Mouse (Mus musculus) thymus, adult 2 months (tissue): ENCODE results near the gene Plcb2. TPM values are rescaled to one million over a fixed set of nuclear protein-coding genes. Genes with fewer than 3 reads are reported as not detected.

Experiments used
- DNase-seq: peaks from one replicate; pipeline ENCODE4 v3.0.0; 2021
- H3K27ac ChIP-seq: fragments of 200-500 bp; 2 replicates; pipeline ENCODE4 v1.5.1; 2012; ENCODE audit warnings: low read length, control low read depth; ENCODE audit not compliant: control insufficient read depth, insufficient read depth
- H3K27me3 ChIP-seq: fragments of 200-500 bp; 2 replicates; pipeline ENCODE4 v1.6.1; 2012; ENCODE audit warnings: mild to moderate bottlenecking, low read length, moderate library complexity, mixed read lengths; ENCODE audit not compliant: control insufficient read depth, insufficient read depth
- H3K36me3 ChIP-seq: fragments of 200-500 bp; 2 replicates; pipeline ENCODE4 v1.6.1; 2012; ENCODE audit warnings: mild to moderate bottlenecking, low read length, moderate library complexity; ENCODE audit not compliant: control insufficient read depth, insufficient read depth
- H3K4me1 ChIP-seq: fragments of 200-500 bp; replicated peaks from 2 replicates; pipeline ENCODE4 v1.6.1; 2012; ENCODE audit warnings: low read length; ENCODE audit not compliant: control insufficient read depth, insufficient read depth
- H3K4me3 ChIP-seq: fragments of 200-500 bp; 2 replicates; pipeline ENCODE4 v1.5.1; 2012; ENCODE audit warnings: mild to moderate bottlenecking, low read length, control low read depth, moderate library complexity; ENCODE audit not compliant: control insufficient read depth, insufficient read depth
- CTCF ChIP-seq: fragments of 200-500 bp; IDR thresholded peaks from 2 replicates; pipeline ENCODE4 v1.5.1; 2012; ENCODE audit warnings: mild to moderate bottlenecking, control low read depth, low read length, moderate library complexity, borderline replicate concordance; ENCODE audit not compliant: control insufficient read depth, poor library complexity, insufficient read depth; ENCODE audit errors: extremely low read depth
- POLR2A ChIP-seq: fragments of 200-500 bp; IDR thresholded peaks from 2 replicates; pipeline ENCODE4 v1.6.1; 2012; ENCODE audit warnings: mild to moderate bottlenecking, low read length, control low read depth, moderate library complexity; ENCODE audit not compliant: control insufficient read depth, poor library complexity, insufficient read depth; ENCODE audit errors: extremely low read depth
- WGBS: fragments of 180-500 bp; shearing (Covaris S2); methylation state at CpG from one replicate; pipeline ENCODE4 v1.1.7; 2018; 5-methylcytosine and 5-hydroxymethylcytosine counted together
- polyA plus RNA-seq: library from polyadenylated mRNA; depleted of rRNA; stranded (reverse); fragments of >200 nt; gene quantifications from 2 replicates; pipeline ENCODE4 v1.2.3, GENCODE M21; 2012

Gene Plcb2
- polyA plus RNA-seq, 1 experiment = 94.4 TPM

DNA sequence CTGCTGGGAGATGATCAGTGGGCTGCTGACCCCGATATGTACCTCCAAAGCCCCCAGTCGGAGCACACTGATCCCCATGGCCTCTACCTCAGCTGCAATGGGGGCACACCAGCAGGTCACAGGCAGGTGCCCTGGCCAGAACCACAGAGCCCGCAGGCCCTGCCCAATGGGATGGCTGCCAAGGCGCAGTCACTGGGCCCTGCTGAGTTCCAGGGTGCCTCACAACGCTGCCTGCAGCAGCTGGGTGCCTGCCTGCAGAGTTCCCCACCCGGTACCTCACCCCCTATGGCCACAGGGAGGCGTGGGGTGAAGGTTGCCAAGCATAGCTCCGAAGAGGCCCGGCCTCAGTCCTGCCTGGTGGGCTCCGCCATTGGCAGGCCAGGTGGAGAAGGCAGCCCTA, 38.4 kb downstream of the Plcb2 start:
- no peaks in the 10 kb centered on the region for H3K36me3 ChIP-seq
- H3K4me1 ChIP-seq = no peaks in the 10 kb centered on the region
- TF ChIP-seq POLR2A (no peak), CTCF (no peak)
- WGBS = 83% methylated on average over 10 of the region's 10 CpGs
- H3K27me3 ChIP-seq = no peaks in the 10 kb centered on the region
- DNase-seq = no peak
- H3K27ac ChIP-seq = no peak overlapping the region
- no peak overlapping the region for H3K4me3 ChIP-seq

DNA sequence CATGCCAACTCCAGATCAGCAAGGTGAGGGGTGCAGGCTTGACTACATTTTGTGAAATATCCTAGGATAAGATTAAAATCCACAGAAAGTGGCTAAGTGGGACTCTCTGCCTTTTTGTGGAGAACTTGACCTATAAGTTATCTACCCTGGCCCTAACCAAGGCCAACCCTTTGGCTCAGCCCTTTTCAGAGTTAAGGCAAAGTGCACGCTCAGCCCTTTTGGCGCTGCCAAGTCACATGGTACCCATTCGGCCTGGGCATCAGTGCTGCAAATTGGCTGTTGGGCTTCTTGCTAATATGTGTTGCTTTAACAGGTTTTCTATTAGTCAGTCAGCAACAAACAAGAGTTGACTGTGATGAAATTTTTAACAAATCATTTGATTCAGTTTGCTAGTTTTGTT, 40.4 kb downstream of the Plcb2 start:
- no peaks in the 10 kb centered on the region for H3K4me1 ChIP-seq
- 93% methylated on average over 3 of the region's 3 CpGs for WGBS

DNA sequence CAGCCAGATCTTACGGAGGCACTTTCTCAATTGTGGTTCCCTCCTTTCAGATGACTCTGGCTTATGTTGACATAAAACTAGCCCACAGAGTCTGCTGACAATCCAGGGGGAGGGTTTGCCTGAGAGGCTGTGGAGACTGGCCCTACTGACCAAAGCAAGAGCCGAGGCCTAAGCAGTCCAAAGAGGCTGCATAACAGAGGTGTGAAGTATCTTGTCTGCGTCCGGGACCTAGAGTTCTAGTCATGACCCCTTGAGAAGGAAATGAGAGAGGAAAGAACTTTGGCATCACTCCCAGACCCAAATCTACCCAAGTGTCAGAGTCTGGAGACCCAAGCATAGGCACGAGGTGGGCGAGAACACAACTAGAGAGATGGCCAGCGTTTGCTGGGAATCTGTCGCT, 41.5 kb downstream of the Plcb2 start:
- Histone ChIP-seq H3K36me3 (no peaks in the 10 kb centered on the region), H3K4me3 (no peak overlapping the region), H3K27me3 (no peaks in the 10 kb centered on the region), H3K4me1 (no peaks in the 10 kb centered on the region), H3K27ac (no peak overlapping the region)
- TF ChIP-seq CTCF (no peak), POLR2A (no peak)
- 77% methylated on average over 8 of the region's 8 CpGs for WGBS
- no peak for DNase-seq

More for the DNA sequence above, 40.4 kb downstream of the Plcb2 start:
- no peaks in the 10 kb centered on the region for H3K27me3 ChIP-seq
- H3K27ac ChIP-seq = no peak overlapping the region
- no peak overlapping the region for H3K4me3 ChIP-seq
- DNase-seq = no peak
- no peaks in the 10 kb centered on the region for H3K36me3 ChIP-seq
- TF ChIP-seq CTCF (no peak), POLR2A (no peak)

DNA sequence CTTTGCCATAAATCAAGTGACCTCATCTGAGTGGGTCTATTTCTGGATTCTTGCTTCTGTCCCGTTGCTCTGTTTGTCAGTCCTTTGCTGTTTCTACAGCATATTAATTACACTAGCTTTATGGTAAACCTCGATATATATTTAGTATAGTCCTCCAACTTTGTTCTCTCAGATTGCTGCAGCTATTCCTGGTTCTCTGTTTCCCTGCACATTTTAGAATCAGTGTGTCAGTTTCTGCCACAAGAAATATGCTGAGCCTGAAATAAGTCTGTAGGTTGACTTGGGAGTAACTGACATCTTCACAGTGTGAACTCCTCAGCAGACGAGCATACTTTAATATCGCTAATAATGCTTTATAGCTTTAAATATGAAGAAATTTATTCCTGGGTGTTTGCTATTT, 43.1 kb downstream of the Plcb2 start:
- no peak overlapping the region for H3K4me3 ChIP-seq
- no peaks in the 10 kb centered on the region for H3K36me3 ChIP-seq
- no peaks in the 10 kb centered on the region for H3K27me3 ChIP-seq
- WGBS = 86% methylated on average over 4 of the region's 4 CpGs
- DNase-seq = no peak
- H3K4me1 ChIP-seq = no peaks in the 10 kb centered on the region
- TF ChIP-seq CTCF (no peak), POLR2A (no peak)
- no peak overlapping the region for H3K27ac ChIP-seq

DNA sequence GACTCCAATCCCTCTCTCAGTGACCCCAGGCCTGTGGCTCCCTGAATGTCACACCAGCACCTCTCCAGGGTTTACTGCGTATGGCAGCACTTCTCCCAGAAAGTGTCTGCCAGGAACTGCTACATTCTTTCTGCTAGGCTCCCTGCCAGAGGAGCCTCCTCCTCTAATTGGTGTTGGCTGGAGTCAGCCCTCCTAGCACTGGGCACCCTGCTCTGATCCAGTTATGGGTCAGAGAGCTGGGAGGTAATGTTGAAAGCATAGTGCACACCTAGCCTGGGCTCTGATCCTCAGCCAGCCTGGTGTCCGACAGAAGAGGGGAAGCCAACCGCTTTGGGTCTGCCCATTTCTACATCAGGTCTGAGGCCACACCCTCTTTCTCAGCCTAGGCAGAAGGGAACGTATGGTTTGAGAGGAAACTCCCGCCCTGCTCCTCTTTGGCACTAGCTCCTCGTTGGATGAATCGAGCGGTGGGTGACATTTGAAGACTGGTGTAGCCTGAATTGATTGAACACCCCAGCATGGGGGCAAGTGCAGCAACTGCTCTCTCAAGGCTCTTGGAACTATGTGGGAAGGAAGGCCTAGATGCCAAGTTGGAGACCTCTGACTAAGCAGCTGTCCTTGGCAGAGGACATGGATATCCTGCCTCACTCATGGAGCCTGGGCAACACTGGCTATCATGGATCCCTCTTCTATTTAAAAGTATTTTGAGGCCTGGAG, 45.5 kb downstream of the Plcb2 start:
- TF ChIP-seq CTCF = no peak
- no peak for TF ChIP-seq POLR2A
- Histone ChIP-seq H3K27ac (no peak overlapping the region), H3K4me3 (no peak overlapping the region), H3K4me1 (no peaks in the 10 kb centered on the region), H3K27me3 (peaks cover 6% of the 10 kb centered on the region; the same call in 1 of the 2 replicates), H3K36me3 (no peaks in the 10 kb centered on the region)
- WGBS = 86% methylated on average over 8 of the region's 8 CpGs
- DNase-seq = no peak

DNA sequence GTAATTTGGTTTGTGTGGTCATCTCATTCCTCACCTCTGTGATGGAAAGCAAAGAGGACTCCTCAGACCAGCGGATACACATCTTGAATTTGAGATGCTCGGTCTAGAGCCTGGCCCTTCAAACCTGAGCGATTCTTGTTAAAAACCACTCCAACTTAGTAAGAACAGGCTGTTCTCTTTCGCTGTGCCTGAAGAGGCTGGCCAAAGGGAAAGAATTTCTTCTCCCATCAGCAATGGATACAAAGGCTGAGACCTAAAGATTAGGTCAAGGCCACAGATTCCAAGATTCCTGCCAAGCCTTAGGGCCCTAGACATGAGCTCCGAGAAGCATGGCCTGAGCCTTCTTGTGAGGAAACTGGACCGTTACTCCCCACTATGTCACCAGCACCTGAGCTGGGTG, 47.3 kb downstream of the Plcb2 start:
- TF ChIP-seq POLR2A (no peak), CTCF (no peak)
- peaks cover 10% of the 10 kb centered on the region for H3K4me1 ChIP-seq
- WGBS = 97% methylated on average over 6 of the region's 6 CpGs
- no peak overlapping the region for H3K4me3 ChIP-seq
- H3K36me3 ChIP-seq = no peaks in the 10 kb centered on the region
- DNase-seq = no peak
- no peak overlapping the region for H3K27ac ChIP-seq
- H3K27me3 ChIP-seq = peaks cover 17% of the 10 kb centered on the region
